Mouse (Mus musculus) c-Kit-positive CD71-negative TER-119-negative erythroid progenitor cells, embryonic 14.5 days (primary cell): Measurements from ENCODE around the gene Nedd4.

Experiments used
- DNase-seq: peaks from one replicate; pipeline ENCODE4 v3.0.0-alpha.2; 2013; ENCODE audit warnings: low read depth

The Nedd4 gene

DNA sequence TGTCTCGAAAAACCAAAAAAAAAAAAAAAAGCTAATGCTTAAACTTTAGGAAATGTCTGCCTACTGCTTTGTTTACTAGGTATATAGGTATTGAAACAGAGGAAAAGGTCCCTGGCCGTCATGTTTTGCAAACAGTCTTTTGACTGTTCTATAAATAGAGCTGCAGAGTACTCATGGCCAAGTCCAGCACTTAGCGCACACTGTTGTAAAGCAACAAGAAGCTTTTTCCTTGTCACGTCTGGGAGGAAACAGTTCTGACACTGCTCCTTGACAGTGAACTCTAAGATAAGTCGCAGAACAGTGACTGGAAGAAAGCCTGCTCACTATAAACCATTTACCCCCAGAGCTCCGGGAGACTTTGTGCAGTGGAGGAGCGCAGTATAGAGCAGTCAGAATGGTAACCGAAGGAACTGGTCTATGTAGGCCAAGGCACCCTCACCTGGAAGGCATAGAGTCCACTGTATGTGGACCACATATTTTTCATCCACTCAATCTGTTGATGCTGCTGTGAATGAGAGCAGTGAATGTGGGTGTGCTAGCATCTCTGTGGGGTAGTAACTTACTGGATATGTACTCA lies 19.6 kb downstream of the Nedd4 start:
- DNase-seq, result no peak

DNA sequence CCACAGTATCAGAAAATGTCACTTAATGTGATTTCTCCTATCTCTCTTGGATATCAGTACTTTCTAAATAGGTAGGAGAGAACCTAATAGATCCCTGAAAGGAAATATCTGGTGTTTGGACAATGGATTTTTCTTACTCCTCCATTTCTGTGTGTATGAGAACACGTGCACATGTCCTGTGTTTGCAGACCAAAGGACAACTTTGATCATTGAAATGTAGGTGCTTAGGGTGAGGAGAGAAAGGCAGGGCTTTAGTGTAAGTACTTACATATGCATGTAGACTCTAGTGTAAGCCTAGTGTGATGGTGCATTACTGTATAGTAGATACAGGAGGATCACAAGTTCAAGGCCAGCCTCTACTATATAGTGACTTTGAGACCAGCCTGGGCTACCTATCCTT lies 21.1 kb downstream of the Nedd4 start:
- DNase-seq, result no peak

DNA sequence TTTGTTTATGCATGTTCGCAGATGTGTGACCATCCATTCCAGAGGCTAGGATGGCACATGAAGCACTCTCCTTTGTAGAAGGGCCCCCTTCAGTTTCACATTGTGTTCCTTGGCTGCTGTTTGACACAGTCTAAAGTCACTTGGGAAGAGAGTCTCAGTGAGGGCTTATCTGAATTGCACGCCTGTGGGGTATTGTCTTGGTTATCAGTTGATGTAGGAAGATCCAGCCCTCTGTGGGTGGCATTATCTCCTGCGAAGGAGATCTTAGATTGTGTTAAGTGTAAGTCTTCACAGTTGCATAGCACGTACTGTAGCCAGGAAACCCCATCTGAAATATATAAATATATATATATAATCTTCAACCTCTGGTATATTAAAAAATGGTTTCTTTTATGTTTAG lies 23.1 kb downstream of the Nedd4 start:
- DNase-seq, result no peak

- no peak for DNase-seq
Measured at GRCm38 (mm10) chr9:72686506-72686905, 24.4 kb downstream of the Nedd4 start.

DNA sequence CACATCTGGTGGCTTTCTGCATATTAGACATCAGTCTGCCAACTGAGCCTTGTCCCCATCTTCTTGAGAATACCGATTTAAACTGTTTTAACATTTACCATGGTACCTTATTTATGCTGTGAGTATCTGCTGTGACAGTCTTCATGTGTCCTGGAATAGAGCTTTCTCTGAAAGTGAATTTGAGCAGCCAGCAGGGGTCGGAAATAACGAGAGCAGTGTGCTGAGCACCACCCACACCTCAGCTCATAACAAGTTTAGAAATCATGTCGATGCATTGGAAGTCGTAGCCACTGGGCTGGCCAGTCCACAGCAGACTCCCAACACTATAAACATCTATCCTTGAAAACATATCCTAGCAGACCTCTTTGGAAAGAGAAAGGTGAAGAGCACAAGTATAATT lies 27.4 kb downstream of the Nedd4 start:
- no peak for DNase-seq

GRCm38 (mm10) chr9:72690811-72691210 lies 28.7 kb downstream of the Nedd4 start:
- DNase-seq, result no peak

DNA sequence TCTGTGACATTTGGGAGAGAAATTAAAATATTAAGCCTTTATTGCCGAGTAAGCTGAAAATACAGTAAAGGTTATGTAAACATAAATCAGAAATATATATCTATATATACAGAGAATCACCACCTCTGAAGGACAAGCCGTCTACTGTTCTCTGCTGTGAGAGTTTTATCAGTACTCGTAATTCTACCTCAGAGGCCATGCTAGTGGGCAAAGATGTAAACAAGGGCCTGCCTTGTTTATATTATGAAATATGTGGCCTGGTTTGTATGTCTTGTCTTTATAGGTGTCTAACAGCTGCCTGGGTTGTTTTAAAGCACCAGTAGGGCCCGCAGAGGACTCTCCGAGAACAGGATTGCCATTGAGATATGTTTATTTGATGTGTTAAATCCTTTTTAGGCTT lies 29.8 kb downstream of the Nedd4 start:
- no peak for DNase-seq

- no peak for DNase-seq
Measured at GRCm38 (mm10) chr9:72693081-72693696, 31.0 kb downstream of the Nedd4 start.

DNA sequence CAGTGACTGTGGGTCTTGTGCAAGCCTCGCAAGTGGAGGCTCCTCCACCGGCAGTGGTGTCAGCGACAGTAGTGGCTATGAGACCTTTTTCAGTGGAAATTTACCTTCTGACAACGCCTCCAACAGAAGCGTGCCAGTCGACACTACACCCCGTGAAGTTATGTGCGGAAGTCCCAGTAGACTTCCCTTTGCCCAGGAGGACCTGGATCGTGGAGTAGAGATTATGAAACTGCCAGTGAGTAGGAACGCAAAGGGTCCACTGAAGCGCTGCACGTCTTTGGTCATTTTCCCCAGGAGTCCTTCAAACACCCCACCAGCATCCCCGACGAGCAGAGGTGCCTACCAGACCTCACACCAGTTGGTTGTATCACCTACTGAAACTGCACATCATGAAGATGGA lies 31.7 kb downstream of the Nedd4 start:
- no peak for DNase-seq

GRCm38 (mm10) chr9:72696508-72696907 lies 34.4 kb downstream of the Nedd4 start:
- DNase-seq, result no peak

DNA sequence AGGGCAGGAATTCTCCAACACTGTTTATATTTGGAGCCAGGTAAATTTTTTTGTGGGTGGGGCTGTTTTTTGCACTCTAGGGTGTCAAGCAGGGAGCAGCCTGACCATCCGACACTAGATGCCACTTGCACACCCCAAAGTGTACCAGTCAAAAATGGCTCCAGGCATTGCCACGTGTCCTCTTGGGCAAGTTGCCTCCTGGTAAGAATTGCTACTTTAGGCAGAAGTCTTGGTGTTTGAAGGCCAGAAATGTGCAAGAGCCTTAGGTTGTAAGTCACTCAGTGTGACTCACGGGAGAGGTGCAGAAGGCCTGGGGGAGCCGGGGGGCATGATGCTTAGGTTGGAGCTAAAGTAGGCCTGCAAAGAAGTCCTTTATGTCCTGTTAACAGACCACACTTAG lies 35.6 kb downstream of the Nedd4 start:
- no peak for DNase-seq

DNA sequence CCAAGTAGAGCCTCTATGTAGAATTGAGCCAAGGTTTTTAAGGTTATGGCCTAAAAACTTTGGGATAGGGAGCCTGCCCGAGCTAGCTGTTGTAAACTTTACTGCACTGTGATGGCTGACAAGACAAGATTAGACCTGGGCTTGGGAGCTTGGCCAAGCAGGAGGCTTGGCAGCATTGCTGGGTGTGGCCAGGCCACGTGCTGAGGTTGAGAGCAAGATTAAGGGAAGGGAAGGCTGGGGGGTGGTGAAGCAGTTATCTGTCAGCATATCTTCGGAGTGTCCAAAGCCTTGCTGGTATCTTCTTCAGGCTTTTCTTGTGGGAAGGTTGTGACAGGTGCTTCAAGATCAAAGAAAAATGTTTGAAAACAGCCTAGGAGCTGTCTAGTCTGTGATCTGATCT lies 37.6 kb downstream of the Nedd4 start:
- DNase-seq, result no peak

- DNase-seq, result no peak
Measured at GRCm38 (mm10) chr9:72701441-72701840, 39.3 kb downstream of the Nedd4 start.

DNA sequence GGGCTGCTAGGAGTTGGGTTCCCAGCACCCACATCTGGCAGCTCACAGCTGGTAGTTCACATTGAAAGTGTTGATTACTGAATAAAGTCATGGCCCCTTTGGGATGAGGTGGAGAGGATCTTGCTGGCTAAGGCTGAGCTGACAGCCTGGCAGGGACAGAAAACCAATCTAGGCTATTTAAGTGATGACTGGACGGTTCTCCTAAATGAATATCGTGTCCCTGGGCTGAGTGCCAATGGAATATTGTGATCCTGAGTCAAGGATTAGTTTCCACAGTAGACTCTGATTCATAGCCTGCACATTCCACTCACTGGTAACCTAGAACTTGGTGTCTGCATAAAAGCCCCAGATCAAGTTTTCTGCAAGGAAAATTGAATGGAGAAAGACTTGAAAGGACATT lies 39.9 kb downstream of the Nedd4 start:
- DNase-seq, result no peak

- DNase-seq, result no peak
Measured at GRCm38 (mm10) chr9:72703142-72703541, 41.0 kb downstream of the Nedd4 start.

DNA sequence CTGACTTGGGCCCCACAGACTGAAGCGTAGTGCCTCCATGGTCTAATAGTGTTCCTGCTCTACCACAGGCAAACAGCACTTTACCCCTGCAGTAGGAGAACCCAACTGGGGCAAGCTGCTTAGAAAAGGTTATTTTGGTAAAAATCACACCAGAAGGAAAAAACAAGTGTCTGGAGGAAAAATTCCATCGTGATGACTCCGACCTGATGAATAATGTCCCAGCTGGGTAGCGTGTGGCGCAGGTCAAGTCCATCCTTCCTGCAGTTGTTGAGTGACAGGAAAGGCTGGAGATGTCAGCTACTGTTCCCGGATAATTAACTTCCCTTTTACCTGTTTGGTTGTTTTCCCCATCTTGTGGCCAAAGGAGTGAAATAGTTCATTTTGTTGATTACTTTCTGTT lies 41.6 kb downstream of the Nedd4 start:
- no peak for DNase-seq

GRCm38 (mm10) chr9:72705270-72705669 lies 43.1 kb downstream of the Nedd4 start:
- DNase-seq, result no peak

- DNase-seq, result no peak
Measured at GRCm38 (mm10) chr9:72707999-72708398, 45.9 kb downstream of the Nedd4 start.

DNA sequence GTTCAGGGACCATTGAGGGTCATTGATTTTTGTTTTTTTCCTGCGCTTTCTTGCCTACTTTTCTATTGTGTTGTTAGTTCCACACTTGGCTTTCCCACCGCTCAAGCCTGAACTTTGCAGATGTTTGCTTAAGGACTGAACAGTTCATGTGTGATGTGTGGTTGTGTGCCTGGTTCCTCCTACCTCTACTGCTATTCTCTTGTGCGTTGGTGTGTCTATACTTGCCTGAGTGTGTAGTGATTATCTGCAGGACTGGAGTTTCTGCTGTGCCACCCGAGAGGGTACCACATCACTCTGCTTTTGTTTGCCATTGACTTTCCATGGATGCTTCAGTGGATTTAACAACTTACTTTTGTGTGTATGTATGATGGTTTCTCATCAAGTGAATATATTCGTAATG lies 46.5 kb downstream of the Nedd4 start:
- DNase-seq, result no peak

DNA sequence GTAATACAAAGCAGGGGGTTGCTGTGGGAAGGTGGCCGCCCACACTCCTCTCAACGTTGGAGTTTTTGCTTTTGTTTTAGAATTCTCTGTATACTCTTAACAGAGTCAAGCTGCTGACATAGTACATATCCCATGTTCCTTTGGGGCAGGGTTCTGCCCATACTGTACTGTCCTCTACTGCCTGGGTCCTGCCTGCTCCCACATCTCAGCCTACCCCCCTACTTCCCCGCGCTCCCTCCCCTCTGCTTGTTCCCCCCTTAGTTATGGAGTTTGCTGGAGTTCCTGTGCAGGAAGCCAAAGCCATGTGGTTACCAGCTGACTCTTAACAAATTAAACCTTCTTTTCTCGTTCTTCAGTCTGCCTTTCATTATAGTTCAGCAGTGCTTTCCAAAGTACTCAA lies 47.9 kb downstream of the Nedd4 start:
- no peak for DNase-seq

GRCm38 (mm10) chr9:72714945-72715344 lies 52.8 kb downstream of the Nedd4 start:
- DNase-seq, result no peak

DNA sequence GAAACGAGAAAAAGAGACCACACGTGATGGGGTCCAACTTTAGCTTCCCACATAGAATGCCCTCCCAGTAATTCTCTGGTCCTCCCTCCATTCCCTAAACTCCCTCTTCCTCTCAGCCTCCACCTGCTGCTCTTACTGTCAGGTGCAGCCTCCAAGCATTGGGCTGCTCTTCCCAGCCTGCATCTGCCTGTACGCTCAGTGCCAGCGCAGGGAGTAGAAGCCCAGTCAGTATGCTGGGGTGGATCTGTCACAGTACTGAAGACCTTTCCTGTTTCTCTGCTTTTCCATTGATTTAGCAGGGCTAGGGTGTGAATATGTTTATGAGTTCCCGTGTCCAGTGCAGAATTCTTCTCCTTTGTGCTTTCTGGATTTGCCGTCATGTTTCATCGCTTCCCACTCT lies 54.1 kb downstream of the Nedd4 start:
- no peak for DNase-seq

DNA sequence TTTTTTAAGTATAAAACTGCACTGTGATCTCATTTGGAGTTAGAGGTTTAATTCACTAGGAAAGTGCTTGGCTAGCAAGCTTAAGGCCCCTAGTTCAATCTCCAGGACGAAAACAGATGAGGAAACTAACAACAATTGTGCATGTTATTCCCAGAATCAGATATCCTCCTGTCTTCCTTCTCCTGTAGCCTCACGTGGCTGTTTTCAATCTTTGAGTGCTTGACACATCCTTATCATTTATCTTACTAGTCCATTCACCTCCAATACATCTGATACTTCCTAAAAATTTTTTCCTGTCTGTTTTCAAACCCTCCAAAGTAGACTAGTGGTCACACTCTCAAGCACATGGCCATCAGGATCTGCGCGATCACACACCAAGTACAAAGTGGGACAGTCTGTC lies 57.0 kb downstream of the Nedd4 start:
- DNase-seq, result no peak

DNA sequence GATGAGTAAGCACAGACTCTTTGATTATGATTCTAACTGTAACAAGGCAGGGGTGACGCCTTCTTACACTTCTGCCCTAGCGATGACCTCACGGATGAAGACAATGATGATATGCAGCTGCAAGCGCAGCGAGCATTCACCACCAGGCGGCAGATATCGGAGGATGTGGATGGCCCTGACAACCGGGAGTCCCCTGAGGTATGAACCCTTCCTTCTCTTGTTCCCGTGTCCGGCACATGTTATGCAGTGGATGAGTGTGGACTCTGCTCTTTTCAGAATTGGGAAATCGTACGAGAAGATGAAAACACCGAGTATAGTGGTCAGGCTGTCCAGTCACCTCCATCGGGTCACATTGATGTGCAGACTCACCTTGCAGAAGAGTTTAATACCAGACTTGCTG lies 59.1 kb downstream of the Nedd4 start:
- DNase-seq, result no peak

DNA sequence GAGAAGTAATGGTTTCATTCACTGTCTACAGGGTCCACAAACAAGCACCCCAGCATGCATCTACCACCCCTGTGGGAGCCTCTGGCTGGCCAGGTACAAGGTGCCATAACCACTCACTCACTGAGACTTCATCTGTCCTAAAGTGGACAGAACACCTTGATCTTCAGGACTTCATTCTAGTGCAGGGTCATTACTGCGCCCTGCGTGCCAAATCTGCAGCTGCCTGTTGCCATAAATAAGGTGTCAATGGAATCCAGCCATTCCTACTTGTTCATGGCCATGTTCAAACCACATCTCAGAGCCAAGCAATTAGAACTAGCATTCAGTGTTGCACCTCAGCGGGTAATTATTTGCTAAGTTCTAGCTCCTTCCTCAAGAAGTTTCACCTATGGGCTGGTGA lies 60.5 kb downstream of the Nedd4 start:
- no peak for DNase-seq
